Mouse (Mus musculus) urinary bladder, adult 2 months (tissue): ENCODE data around the gene Zfp1. TPM values are rescaled to one million over a fixed set of nuclear protein-coding genes. Genes with fewer than 3 reads are reported as not detected.
A peak's percentile ranks its signal among the peaks of the same experiment; 100 is the strongest.

Experiments
- DNase-seq: peaks from one replicate; pipeline ENCODE4 v3.0.0; 2022; ENCODE audit warnings: low spot score
- polyA plus RNA-seq: library from polyadenylated mRNA; depleted of rRNA; stranded (reverse); fragments of >200 nt; gene quantifications from 2 replicates; pipeline ENCODE4 v1.2.3, GENCODE M21; 2012; rRNA removed

Gene Zfp1
- polyA plus RNA-seq, 1 experiment: 15.6 TPM

GRCm38 (mm10) chr8:111713291-111713690 lies 70.1 kb downstream of the Zfp1 start:
- DNase-seq: peak; percentile 18

- DNase-seq: no peak
Measured at GRCm38 (mm10) chr8:111713817-111714216, 70.6 kb downstream of the Zfp1 start.

- DNase-seq: no peak
Measured at GRCm38 (mm10) chr8:111714295-111714694, 71.1 kb downstream of the Zfp1 start.

GRCm38 (mm10) chr8:111715514-111715913 lies 72.3 kb downstream of the Zfp1 start:
- DNase-seq: peak; percentile 21

- peak; percentile 25 for DNase-seq
Measured at GRCm38 (mm10) chr8:111716603-111717487, 73.6 kb downstream of the Zfp1 start.

GRCm38 (mm10) chr8:111717488-111717792 lies 74.2 kb downstream of the Zfp1 start:
- no peak for DNase-seq

GRCm38 (mm10) chr8:111717866-111718265 lies 74.7 kb downstream of the Zfp1 start:
- DNase-seq: peak; percentile 24

- DNase-seq: no peak
Measured at GRCm38 (mm10) chr8:111718937-111719336, 75.7 kb downstream of the Zfp1 start.

GRCm38 (mm10) chr8:111720115-111720544 lies 76.9 kb downstream of the Zfp1 start:
- DNase-seq: peak; percentile 15

Other genes with a start within 250 kb of the Zfp1 start
- gene Fa2h, start 249.6 kb upstream of the Zfp1 start, polyA plus RNA-seq: 38.4 and 47.1 TPM in 2 replicates
- gene Wdr59, start 121.3 kb upstream of the Zfp1 start, polyA plus RNA-seq: 6.9 and 7.0 TPM in 2 replicates
- 74.4 and 89.9 TPM in 2 replicates for gene Znrf1, start 107.3 kb upstream of the Zfp1 start, polyA plus RNA-seq
- 15.3 and 20.2 TPM in 2 replicates for gene Ldhd, start 13.0 kb upstream of the Zfp1 start, polyA plus RNA-seq
- gene Ctrb1, start 47.6 kb downstream of the Zfp1 start, polyA plus RNA-seq: 0.40 and 2.3 TPM in 2 replicates
- 40.1 and 42.5 TPM in 2 replicates for gene Bcar1, start 100.4 kb downstream of the Zfp1 start, polyA plus RNA-seq
- gene Cfdp1, start 210.9 kb downstream of the Zfp1 start, polyA plus RNA-seq: 58.5 and 65.5 TPM in 2 replicates
- 9.1 and 9.6 TPM in 2 replicates for gene Tmem170, start 233.3 kb downstream of the Zfp1 start, polyA plus RNA-seq